Mouse (Mus musculus) bone marrow, adult 2 months (tissue): ENCODE measurements at regions not wholly inside any gene's neighbourhood (a gene's known extent, or its start where the extent isn't known, plus 50 kb on each side); places are given as distances from the start of the nearest gene placed in this dataset.

Experiments used
- H3K27ac ChIP-seq: fragments of 200-500 bp; 2 replicates; pipeline ENCODE4 v1.5.1; 2012; ENCODE audit warnings: low read depth, mild to moderate bottlenecking, control low read depth, inconsistent platforms, low read length; ENCODE audit not compliant: control insufficient read depth, poor library complexity, insufficient read depth
- H3K4me1 ChIP-seq: fragments of 200-500 bp; 2 replicates; pipeline ENCODE4 v1.6.1; 2011; ENCODE audit warnings: low read length; ENCODE audit not compliant: control insufficient read depth, insufficient read depth
- H3K4me3 ChIP-seq: fragments of 200-500 bp; replicated peaks from 2 replicates; pipeline ENCODE3; 2011; ENCODE audit warnings: mild to moderate bottlenecking, low read depth, low read length, control low read depth; ENCODE audit not compliant: control insufficient read depth
- CTCF ChIP-seq: fragments of 200-500 bp; IDR thresholded peaks from 2 replicates; pipeline ENCODE4 v1.5.1; 2011; ENCODE audit warnings: low read length, control low read depth; ENCODE audit not compliant: control insufficient read depth, insufficient read depth
- POLR2A ChIP-seq: fragments of 200-500 bp; IDR thresholded peaks from 2 replicates; pipeline ENCODE4 v1.6.1; 2011; ENCODE audit warnings: low read depth, mild to moderate bottlenecking, control low read depth, low read length, borderline replicate concordance; ENCODE audit not compliant: control insufficient read depth
- WGBS: fragments of 180-500 bp; shearing (Covaris S2); methylation state at CpG from one replicate; pipeline ENCODE4 v1.1.7; 2018; 5-methylcytosine and 5-hydroxymethylcytosine counted together

- WGBS: 82% methylated on average over 5 of the region's 5 CpGs
- TF ChIP-seq CTCF (no peak), POLR2A (no peak)
Measured at GRCm38 (mm10) chr8:114076701-114077100, 56.7 kb upstream of the Nudt7 start.

GRCm38 (mm10) chr8:114081049-114081756 is 52.2 kb upstream of the Nudt7 start:
- Histone ChIP-seq H3K4me1 (no peaks in the 10 kb centered on the region), H3K4me3 (no peak overlapping the region), H3K27ac (no peak overlapping the region)
- 16% methylated on average over 10 of the region's 10 CpGs for WGBS
- peak; percentile 42; the same call in 1 of the 2 replicates for TF ChIP-seq CTCF
- TF ChIP-seq POLR2A: no peak

More at GRCm38 (mm10) chr8:114076701-114077100, 56.7 kb upstream of the Nudt7 start:
- H3K27ac ChIP-seq: no peak overlapping the region
- H3K4me3 ChIP-seq: no peak overlapping the region
- no peaks in the 10 kb centered on the region for H3K4me1 ChIP-seq

GRCm38 (mm10) chr8:114081757-114082059 is 51.6 kb upstream of the Nudt7 start:
- no peak overlapping the region for H3K27ac ChIP-seq
- TF ChIP-seq CTCF (no peak), POLR2A (no peak)
- no peak overlapping the region for H3K4me3 ChIP-seq
- 77% methylated on average over 3 of the region's 3 CpGs for WGBS
- no peaks in the 10 kb centered on the region for H3K4me1 ChIP-seq
